Mouse (Mus musculus) A20 (cell line): Measurements from ENCODE around the gene Opn4.

Source experiments
- DNase-seq: peaks from one replicate; pipeline ENCODE4 v3.0.0-alpha.2; 2011; ENCODE audit warnings: low read depth, low spot score

Opn4 gene

GRCm38 (mm10) chr14:34562393-34562792 is 37.5 kb downstream of the Opn4 start:
- peak; percentile 21 for DNase-seq

DNA sequence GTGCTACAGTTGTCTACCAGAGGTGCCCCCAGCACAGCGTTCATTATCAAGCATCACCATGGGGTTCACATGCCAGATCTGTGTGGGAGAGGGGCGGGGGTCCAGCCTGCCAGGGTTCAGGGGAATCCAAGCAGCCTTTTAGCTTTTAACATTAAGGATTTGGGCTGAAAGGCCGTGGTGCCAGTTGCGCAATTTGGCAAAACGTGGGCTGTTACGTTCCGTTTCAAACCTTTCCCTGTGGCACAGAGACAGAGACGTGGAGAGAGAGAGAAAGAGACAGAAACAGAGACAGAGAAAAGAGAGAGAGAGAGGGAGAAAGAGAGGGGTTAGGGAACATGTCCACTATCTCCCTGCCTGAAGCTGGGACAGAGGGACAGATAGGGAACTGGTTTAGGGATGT is 38.3 kb downstream of the Opn4 start:
- no peak for DNase-seq

GRCm38 (mm10) chr14:34558947-34559346 is 41.0 kb downstream of the Opn4 start:
- no peak for DNase-seq

DNA sequence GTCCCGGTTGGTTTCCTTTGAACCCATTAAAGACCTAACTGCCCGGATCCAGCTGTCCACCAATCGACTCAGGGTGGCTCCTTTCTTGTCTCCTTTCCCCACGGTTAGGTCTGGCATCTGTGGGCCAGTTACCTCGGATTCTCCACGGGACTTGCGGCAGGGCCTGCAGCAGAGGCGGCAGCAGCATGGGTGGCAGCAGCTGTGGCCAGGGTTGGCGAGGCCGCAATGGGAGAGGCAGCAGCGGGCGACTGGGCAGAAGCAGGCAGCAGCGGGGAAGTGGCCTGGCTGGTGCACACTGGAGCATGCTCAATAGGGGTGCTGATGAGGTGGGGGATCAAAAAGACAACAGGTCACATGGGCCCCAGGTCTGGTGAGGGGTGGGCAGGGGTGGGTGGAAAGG is 44.7 kb downstream of the Opn4 start:
- no peak for DNase-seq

- DNase-seq = no peak
Observed at GRCm38 (mm10) chr14:34554047-34554446, 45.9 kb downstream of the Opn4 start.

- no peak for DNase-seq
Observed at GRCm38 (mm10) chr14:34553470-34553869, 46.5 kb downstream of the Opn4 start.

DNA sequence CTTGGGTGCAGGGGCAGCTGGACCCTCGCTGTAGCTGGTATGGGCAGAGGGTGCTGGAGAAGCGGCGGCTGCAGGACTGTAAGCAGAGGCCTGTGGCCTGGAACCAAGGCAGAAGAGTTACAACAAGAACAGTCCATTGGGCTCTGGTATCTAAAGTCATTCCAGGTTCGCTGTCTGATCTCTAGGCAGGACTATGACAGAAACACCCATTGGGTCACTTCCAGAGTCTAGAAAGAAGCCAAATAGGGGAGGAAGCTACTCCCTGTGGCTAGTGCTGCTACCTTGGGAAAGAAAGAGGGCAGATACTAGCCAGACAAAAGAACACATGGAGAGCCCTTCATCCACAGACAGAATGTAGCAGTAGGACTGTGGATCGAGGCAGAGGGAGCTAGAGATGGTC is 47.7 kb downstream of the Opn4 start:
- DNase-seq = no peak

- peak; percentile 93 for DNase-seq
Observed at GRCm38 (mm10) chr14:34549004-34549671, 50.8 kb downstream of the Opn4 start.

- peak; percentile 68 for DNase-seq
Observed at GRCm38 (mm10) chr14:34548391-34549001, 51.4 kb downstream of the Opn4 start.

DNA sequence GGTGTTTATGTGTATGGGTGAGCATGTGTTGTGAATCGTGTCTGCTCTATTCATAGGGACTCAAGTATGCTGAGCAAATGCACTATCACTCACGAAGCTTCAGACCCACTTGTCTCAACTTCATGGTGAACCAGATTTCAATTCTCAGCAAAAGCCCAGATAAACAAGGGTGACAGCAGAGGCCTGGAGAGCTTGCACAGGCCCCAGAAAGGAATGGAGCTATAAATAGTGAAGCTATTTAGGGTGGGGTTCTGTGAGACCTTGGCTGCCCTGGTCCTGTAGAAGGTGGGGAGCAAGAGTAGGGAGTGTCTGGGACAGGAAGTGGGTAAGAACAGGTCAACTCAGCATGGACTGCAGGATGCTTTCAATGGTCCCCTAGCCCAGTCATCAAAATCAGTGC is 55.4 kb downstream of the Opn4 start:
- no peak for DNase-seq

- DNase-seq = no peak
Observed at GRCm38 (mm10) chr14:34544001-34544400, 55.9 kb downstream of the Opn4 start.

DNA sequence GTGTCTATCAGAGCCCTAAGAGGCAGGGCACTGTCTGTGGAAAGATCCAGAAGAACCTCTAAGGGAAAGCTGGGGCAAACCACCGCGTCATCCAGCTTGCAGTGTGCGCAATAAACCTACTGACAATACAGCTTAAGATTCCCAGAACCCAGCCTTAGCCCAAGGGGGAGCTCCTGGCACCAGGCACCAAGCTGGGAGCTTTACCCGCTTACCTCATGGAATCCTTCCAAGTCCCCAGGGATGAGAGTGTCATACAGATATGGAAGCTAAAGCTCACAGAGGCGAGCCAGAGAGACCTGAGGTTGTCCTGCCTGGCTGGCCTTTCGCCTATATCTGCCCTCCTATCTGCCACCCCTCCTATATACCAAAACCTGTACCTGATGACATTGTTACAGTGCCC is 56.3 kb downstream of the Opn4 start:
- DNase-seq = no peak

DNA sequence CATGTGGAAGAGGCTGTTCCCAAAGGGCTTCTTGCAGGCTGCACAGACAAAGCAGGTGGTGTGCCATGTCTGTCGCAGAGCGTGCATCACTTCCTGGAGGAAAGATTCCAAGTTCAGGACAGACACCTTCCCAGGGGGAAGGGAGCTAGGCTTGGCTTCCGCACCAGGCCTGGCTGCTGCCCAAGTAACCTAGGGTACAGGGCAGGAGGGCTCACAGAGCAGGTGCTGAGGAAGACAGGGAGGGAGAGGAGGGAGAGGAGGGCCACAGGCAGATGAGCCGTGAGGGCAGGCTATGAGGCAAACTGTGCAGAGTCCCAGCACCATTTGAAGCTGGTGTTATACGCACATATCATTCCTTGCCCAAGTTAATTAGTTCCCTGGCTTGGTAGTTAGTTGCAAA is 58.0 kb downstream of the Opn4 start:
- DNase-seq = no peak

DNA sequence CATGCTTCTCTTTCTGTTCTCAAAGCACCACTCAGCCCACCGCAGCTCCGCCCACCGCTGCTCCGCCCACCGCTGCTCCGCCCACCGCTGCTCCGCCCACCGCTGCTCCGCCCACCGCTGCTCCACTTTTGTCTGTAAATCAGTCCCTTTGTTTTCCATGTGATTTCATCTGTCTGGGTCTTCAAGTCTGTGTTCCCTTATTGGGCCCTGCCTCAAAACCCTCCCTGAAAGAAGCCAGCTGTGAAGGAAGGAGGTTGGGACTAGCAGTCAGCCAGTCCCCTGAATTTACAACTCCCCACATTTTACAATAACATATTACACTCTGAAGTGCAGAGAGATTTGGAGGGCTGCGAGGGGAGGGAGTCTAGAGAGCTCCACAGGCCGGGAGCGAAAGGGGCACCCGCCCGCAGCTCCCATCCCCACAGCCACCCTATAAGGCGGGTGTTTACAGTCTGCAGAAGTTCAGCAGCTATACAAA is 59.2 kb downstream of the Opn4 start:
- DNase-seq = no peak
